19 mouse cellular contexts compared by ENCODE assay signal in genomic region chr4:56880036-56880703, GRCm38 (mm10). TPM values are rescaled to one million over a fixed set of nuclear protein-coding genes. Genes with fewer than 3 reads are reported as not detected.
DNase-seq lines count a peak whose midpoint lies in the region; ATAC-seq and TF ChIP-seq lines count a peak whose summit lies in the region.
"Had no signal": no experiment of that assay in that cellular context is flagged by ENCODE, and none has a peak within 500 bp of the region (broad histone marks: within the 10 kb centered on the region; RNA-seq: fewer than 3 reads in every experiment).

No protein-coding gene starts in this region.

- WGBS in heart, embryonic 10.5 days = 41% methylated on average over 11 of the region's 11 CpGs

- no peaks in the 10 kb centered on the region for H3K9me3 ChIP-seq in heart, embryonic 10.5 days
- H3K9me3 ChIP-seq: embryonic facial prominence, embryonic 13.5 days; neural tube, embryonic 12.5 days had no signal

- 0 out of 2 replicates have a peak overlapping the region, but pooled peaks have one; percentile 25 for H3K27ac ChIP-seq in testis, adult 2 months (ENCODE audit: control insufficient read depth, insufficient read depth, low read depth, low read length)
- H3K27ac ChIP-seq in heart, embryonic 10.5 days = peak overlapping the region; percentile 12; the same call in 1 of the 2 replicates
- H3K27ac ChIP-seq: embryonic facial prominence, embryonic 13.5 days; hindbrain, postnatal 0 days; kidney, postnatal 0 days; layer of hippocampus, adult 2 months; neural tube, embryonic 12.5 days had no signal

- intact Hi-C loops in heart, postnatal 10 days (cut with DNase I) = no loop called here

- TF ChIP-seq POLR2A in testis, adult 2 months (IDR thresholded peaks at IDR 0.05; ENCODE audit: control insufficient read depth, low read depth, low read length) = no peak

- H3K4me3 ChIP-seq in testis, adult 2 months (ENCODE audit: control insufficient read depth, low read depth, low read length) = no peak overlapping the region
- no peak overlapping the region for H3K4me3 ChIP-seq in heart, embryonic 10.5 days
- H3K4me3 ChIP-seq: embryonic facial prominence, embryonic 13.5 days; layer of hippocampus, adult 2 months; neural tube, embryonic 12.5 days had no signal

- ATAC-seq in granulocyte monocyte progenitor cell, adult 5-6 weeks (replicated peaks; ENCODE audit: poor library complexity, severe bottlenecking) = no peak
- ATAC-seq: CD4-positive, CD25-positive, alpha-beta regulatory T cell, adult 4 months; forebrain, postnatal 0 days; hindbrain, postnatal 0 days; liver, postnatal 0 days had no signal

- H3K4me1 ChIP-seq in testis, adult 2 months (ENCODE audit: control insufficient read depth, insufficient read depth, low read length) = no peaks in the 10 kb centered on the region
- peaks cover 30% of the 10 kb centered on the region for H3K4me1 ChIP-seq in heart, embryonic 10.5 days
- H3K4me1 ChIP-seq: embryonic facial prominence, embryonic 13.5 days; neural tube, embryonic 12.5 days had no signal

- DNase-seq in testis, postnatal 10 days (ENCODE audit: low spot score) = no peak
- no peak for DNase-seq in heart, embryonic 10.5 days (ENCODE audit: low spot score)
- peak; percentile 46 to 49 for DNase-seq in heart, postnatal 10 days
- DNase-seq in retina, embryonic 14.5 days (ENCODE audit: low spot score) = no peak
- no peak for DNase-seq in cerebellum, adult 9-11 months
- DNase-seq: adrenal gland, adult 8-10 months; forebrain, postnatal 0 days; kidney, adult 11 months; liver, postnatal 0 days; spleen, adult 18-20 months; thymus, postnatal 25 days had no signal

- no peaks in the 10 kb centered on the region for H3K27me3 ChIP-seq in testis, adult 2 months (ENCODE audit: control insufficient read depth, insufficient read depth, low read length)
- no peaks in the 10 kb centered on the region for H3K27me3 ChIP-seq in heart, embryonic 10.5 days (ENCODE audit: insufficient read depth, poor library complexity, severe bottlenecking)
- H3K27me3 ChIP-seq: embryonic facial prominence, embryonic 13.5 days; neural tube, embryonic 12.5 days had no signal

- no peaks in the 10 kb centered on the region for H3K36me3 ChIP-seq in testis, adult 2 months (ENCODE audit: control insufficient read depth, insufficient read depth, low read length)
- H3K36me3 ChIP-seq in heart, embryonic 10.5 days = peaks cover 54% of the 10 kb centered on the region

- no peak for TF ChIP-seq CTCF in testis, adult 2 months (IDR thresholded peaks at IDR 0.05; ENCODE audit: control insufficient read depth, insufficient read depth, insufficient replicate concordance, low read depth, low read length)

RNA-seq across cellular contexts. Expression of gene Ctnnal1, which starts 15.2 kb away (rescaled TPM):
- polyA plus RNA-seq in testis, adult 2 months (2012; rRNA removed) = 7.0 and 7.3 TPM in 2 replicates
- polyA plus RNA-seq in heart, embryonic 10.5 days (2016; fragmentation: Nextera tagmentation; extraction: Ambion mirVana) = 18.2 and 23.2 TPM in 2 replicates
- 10 to 100 TPM; 23.5 to 28.0 TPM for total RNA-seq in heart, postnatal 10 days (2021)
- total RNA-seq in granulocyte monocyte progenitor cell, adult 5-6 weeks (2014; fragmentation: Nextera tagmentation) = 5.9 and 6.1 TPM in 2 replicates
- 2.0 TPM in 2 replicates for total RNA-seq in granulocyte monocyte progenitor cell, adult 5-6 weeks (2017)

Comparison
In these comparisons a context has a peak if more than half of its experiments do, and no peak if none do; other contexts are left out.
1. DNase-seq: peak in heart, postnatal 10 days (2 of 2); none in testis, postnatal 10 days (single experiment), heart, embryonic 10.5 days (single experiment), retina, embryonic 14.5 days (single experiment) and cerebellum, adult 9-11 months (single experiment).